Mouse (Mus musculus) myocyte (in vitro differentiated cells): ENCODE measurements around the gene Gm13420.

ENCODE experiments used
- E2F4 ChIP-seq: IDR thresholded peaks from one replicate; pipeline ENCODE4 v1.6.1; 2011; ENCODE audit warnings: mild to moderate bottlenecking, control low read depth, moderate library complexity; ENCODE audit not compliant: insufficient read depth
- MAX ChIP-seq: IDR thresholded peaks from one replicate; pipeline ENCODE4 v1.6.1; 2011; ENCODE audit warnings: low read depth, mild to moderate bottlenecking, control low read depth
- MYOD1 ChIP-seq, 3 experiments: IDR thresholded peaks; one replicate each; pipeline ENCODE4 v1.6.1; 2011; ENCODE audit warnings: control low read depth in 2 of 3, low read depth in 2 of 3, mild to moderate bottlenecking in 2 of 3, moderate library complexity in 1 of 3; ENCODE audit not compliant: insufficient read length in 2 of 3, control insufficient read depth in 1 of 3
- MYOG ChIP-seq, 3 experiments: IDR thresholded peaks; one replicate each; pipeline ENCODE4 v1.6.1; 2011; ENCODE audit warnings: control low read depth in 2 of 3, low read depth in 2 of 3, mild to moderate bottlenecking in 2 of 3; ENCODE audit not compliant: insufficient read length in 2 of 3, control insufficient read depth in 1 of 3, insufficient read depth in 1 of 3
- POLR2A ChIP-seq: IDR thresholded peaks from one replicate; pipeline ENCODE4 v1.6.1; 2011; ENCODE audit warnings: low read depth, mild to moderate bottlenecking, control low read depth, moderate library complexity; ENCODE audit not compliant: insufficient read length
- POLR2AphosphoS2 ChIP-seq: IDR thresholded peaks from one replicate; pipeline ENCODE4 v1.6.1; 2011; ENCODE audit warnings: low read depth, control low read depth; ENCODE audit not compliant: insufficient read length
- TCF3 ChIP-seq: IDR thresholded peaks from one replicate; pipeline ENCODE4 v1.6.1; 2011; ENCODE audit warnings: low read depth, control low read depth; ENCODE audit not compliant: insufficient read length
- USF1 ChIP-seq: IDR thresholded peaks from one replicate; pipeline ENCODE4 v1.6.1; 2011; ENCODE audit warnings: low read depth, mild to moderate bottlenecking, control low read depth, moderate library complexity

DNA sequence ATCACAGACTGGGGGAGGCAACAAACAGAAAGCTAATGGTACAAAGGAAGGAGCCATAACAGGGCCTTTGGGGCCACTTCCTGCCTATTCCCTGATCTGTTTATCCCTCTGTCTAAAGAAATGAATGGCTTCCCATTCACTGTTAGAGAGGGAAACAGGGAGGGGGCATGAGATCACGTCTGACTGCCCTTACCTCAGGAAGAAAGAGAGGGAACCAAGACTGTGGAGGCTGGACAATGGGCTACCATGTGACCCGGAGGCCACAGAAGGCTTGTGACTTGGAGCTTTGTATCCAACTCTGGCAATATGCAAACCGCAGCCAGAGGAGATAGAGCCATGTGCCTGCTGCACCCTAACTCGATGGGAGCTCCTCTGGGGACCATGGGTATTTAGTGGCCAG is 32.8 kb upstream of the Gm13420 start:
- no peak for TF ChIP-seq E2F4
- no peak for TF ChIP-seq MAX
- TF ChIP-seq MYOG (IDR thresholded peaks at IDR 0.05; ENCODE audit: control insufficient read depth in 1 of 3, insufficient read depth in 1 of 3, insufficient read length in 2 of 3, low read depth in 2 of 3), result no peak
- TF ChIP-seq TCF3, result no peak
- TF ChIP-seq USF1, result no peak
- no peak for TF ChIP-seq POLR2A
- TF ChIP-seq MYOD1 (IDR thresholded peaks at IDR 0.05; ENCODE audit: control insufficient read depth in 1 of 3, insufficient read length in 2 of 3, low read depth in 2 of 3), result no peak
- no peak for TF ChIP-seq POLR2AphosphoS2
